Mouse (Mus musculus) ES-Bruce4 (cell line): Measurements from ENCODE around the gene Madd.

Experiments used
- CTCF ChIP-seq: IDR thresholded peaks from one replicate; pipeline ENCODE4 v1.8.1; 2011; ENCODE audit warnings: low read depth, low read length
- POLR2A ChIP-seq: IDR thresholded peaks from one replicate; pipeline ENCODE4 v1.8.1; 2011; ENCODE audit warnings: low read length; ENCODE audit not compliant: insufficient read depth

GRCm38 (mm10) chr2:91202972-91203656 is 19.5 kb upstream of the Madd start:
- TF ChIP-seq POLR2A = no peak
- TF ChIP-seq CTCF = no peak
